Mouse (Mus musculus): Measurements from ENCODE around the gene Macf1. TPM values are rescaled to one million over a fixed set of nuclear protein-coding genes. Genes with fewer than 3 reads are reported as not detected.
A peak's percentile ranks its signal among the peaks of the same experiment; 100 is the strongest.

Gene Macf1
- polyA plus RNA-seq, 1 experiment, result 88.5 TPM

- H3ac ChIP-seq (ENCODE audit: control insufficient read depth, insufficient read length), result no peak overlapping the region
- no peaks in the 10 kb centered on the region for H3K27me3 ChIP-seq (ENCODE audit: control insufficient read depth, insufficient read depth, insufficient read length)
- H3K4me3 ChIP-seq, result no peak overlapping the region
- no peaks in the 10 kb centered on the region for H3K36me3 ChIP-seq (ENCODE audit: control insufficient read depth, insufficient read depth)
- no peak for TF ChIP-seq MYOD1 (IDR thresholded peaks at IDR 0.05; ENCODE audit: control insufficient read depth in 1 of 3, insufficient read length in 2 of 3, low read depth in 2 of 3)
- no peak for TF ChIP-seq REST (IDR thresholded peaks at IDR 0.05; ENCODE audit: insufficient read depth, insufficient read length)
- TF ChIP-seq E2F4 (IDR thresholded peaks at IDR 0.05; ENCODE audit: insufficient read depth), result no peak
- no peak for TF ChIP-seq TCF3 (IDR thresholded peaks at IDR 0.05; ENCODE audit: insufficient read length, low read depth)
- TF ChIP-seq POLR2A (IDR thresholded peaks at IDR 0.05; ENCODE audit: insufficient read length, low read depth), result no peak
- TF ChIP-seq CEBPB (IDR thresholded peaks at IDR 0.05; ENCODE audit: insufficient read depth, poor library complexity, severe bottlenecking), result no peak
- TF ChIP-seq POLR2AphosphoS2 (IDR thresholded peaks at IDR 0.05; ENCODE audit: insufficient read length, low read depth), result no peak
- TF ChIP-seq TCF12 (IDR thresholded peaks at IDR 0.05; ENCODE audit: insufficient read depth, poor library complexity, severe bottlenecking), result no peak
- no peak for TF ChIP-seq MYOG (IDR thresholded peaks at IDR 0.05; ENCODE audit: control insufficient read depth in 1 of 3, insufficient read depth in 1 of 3, insufficient read length in 2 of 3, low read depth in 2 of 3)
- TF ChIP-seq USF1 (IDR thresholded peaks at IDR 0.05; ENCODE audit: low read depth), result no peak
- TF ChIP-seq MAX (IDR thresholded peaks at IDR 0.05; ENCODE audit: low read depth), result no peak
- TF ChIP-seq SRF (IDR thresholded peaks at IDR 0.05; ENCODE audit: control insufficient read depth, insufficient read length, low read depth), result no peak
- H3K79me2 ChIP-seq (ENCODE audit: control insufficient read depth, insufficient read depth), result peaks cover 89% of the 10 kb centered on the region
- H3K4me2 ChIP-seq (ENCODE audit: low read depth), result no peak overlapping the region
Measured at GRCm38 (mm10) chr4:123601036-123601435, 83.1 kb downstream of the Macf1 start.

- Histone ChIP-seq H3K79me2 (ENCODE audit: control insufficient read depth, insufficient read depth) (peaks cover 81% of the 10 kb centered on the region), H3K4me3 (no peak overlapping the region), H3K36me3 (ENCODE audit: control insufficient read depth, insufficient read depth) (peaks cover 7% of the 10 kb centered on the region), H3ac (ENCODE audit: control insufficient read depth, insufficient read length) (no peak overlapping the region), H3K4me2 (ENCODE audit: low read depth) (no peak overlapping the region), H3K27me3 (ENCODE audit: control insufficient read depth, insufficient read depth, insufficient read length) (no peaks in the 10 kb centered on the region)
- TF ChIP-seq TCF12 (IDR thresholded peaks at IDR 0.05; ENCODE audit: insufficient read depth, poor library complexity, severe bottlenecking) (no peak), POLR2A (IDR thresholded peaks at IDR 0.05; ENCODE audit: insufficient read length, low read depth) (no peak), MYOG (IDR thresholded peaks at IDR 0.05; ENCODE audit: control insufficient read depth in 1 of 3, insufficient read depth in 1 of 3, insufficient read length in 2 of 3, low read depth in 2 of 3) (no peak), CEBPB (IDR thresholded peaks at IDR 0.05; ENCODE audit: insufficient read depth, poor library complexity, severe bottlenecking) (no peak), REST (IDR thresholded peaks at IDR 0.05; ENCODE audit: insufficient read depth, insufficient read length) (no peak)
Measured at GRCm38 (mm10) chr4:123598519-123599228, 85.5 kb downstream of the Macf1 start.

DNA sequence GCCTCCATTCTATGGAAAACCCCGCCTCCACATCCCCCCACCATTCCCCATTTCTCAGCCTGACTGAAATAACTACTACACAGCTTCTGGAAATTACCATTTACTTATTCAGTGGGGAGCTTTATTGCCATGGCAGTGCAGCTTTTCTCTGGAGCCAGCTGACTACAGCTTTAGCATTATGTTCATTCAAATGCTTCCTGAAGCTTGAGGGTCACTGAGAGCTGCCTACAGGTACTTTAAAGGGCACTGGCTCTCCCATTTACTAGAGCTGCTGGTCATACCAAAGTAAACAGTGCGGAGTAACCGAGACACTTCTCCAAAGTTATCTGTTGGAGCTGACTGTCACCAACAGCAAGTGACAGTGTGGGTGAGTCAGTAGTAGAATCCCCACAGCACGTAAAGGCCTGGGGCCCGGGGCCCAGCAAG lies 89.8 kb downstream of the Macf1 start:
- no peak overlapping the region for H3K4me3 ChIP-seq
- H3K4me2 ChIP-seq (ENCODE audit: low read depth), result peak overlapping the region; percentile 44
- H3ac ChIP-seq (ENCODE audit: control insufficient read depth, insufficient read length), result no peak overlapping the region
- peaks cover 7% of the 10 kb centered on the region for H3K36me3 ChIP-seq (ENCODE audit: control insufficient read depth, insufficient read depth)
- no peaks in the 10 kb centered on the region for H3K27me3 ChIP-seq (ENCODE audit: control insufficient read depth, insufficient read depth, insufficient read length)
- TF ChIP-seq POLR2A (IDR thresholded peaks at IDR 0.05; ENCODE audit: insufficient read length, low read depth) (no peak), CEBPB (IDR thresholded peaks at IDR 0.05; ENCODE audit: insufficient read depth, poor library complexity, severe bottlenecking) (no peak), POLR2AphosphoS2 (IDR thresholded peaks at IDR 0.05; ENCODE audit: insufficient read length, low read depth) (no peak), TCF3 (IDR thresholded peaks at IDR 0.05; ENCODE audit: insufficient read length, low read depth) (no peak), MAX (IDR thresholded peaks at IDR 0.05; ENCODE audit: low read depth) (no peak), TCF12 (IDR thresholded peaks at IDR 0.05; ENCODE audit: insufficient read depth, poor library complexity, severe bottlenecking) (no peak), MYOD1 (IDR thresholded peaks at IDR 0.05; ENCODE audit: control insufficient read depth in 1 of 3, insufficient read length in 2 of 3, low read depth in 2 of 3) (no peak), E2F4 (IDR thresholded peaks at IDR 0.05; ENCODE audit: insufficient read depth) (no peak), MYOG (IDR thresholded peaks at IDR 0.05; ENCODE audit: control insufficient read depth in 1 of 3, insufficient read depth in 1 of 3, insufficient read length in 2 of 3, low read depth in 2 of 3) (no peak), SRF (IDR thresholded peaks at IDR 0.05; ENCODE audit: control insufficient read depth, insufficient read length, low read depth) (no peak), REST (IDR thresholded peaks at IDR 0.05; ENCODE audit: insufficient read depth, insufficient read length) (no peak)
- H3K79me2 ChIP-seq (ENCODE audit: control insufficient read depth, insufficient read depth), result peaks cover 73% of the 10 kb centered on the region

- Histone ChIP-seq H3K4me2 (ENCODE audit: low read depth) (peak overlapping the region; percentile 44), H3K4me3 (no peak overlapping the region), H3K27me3 (ENCODE audit: control insufficient read depth, insufficient read depth, insufficient read length) (no peaks in the 10 kb centered on the region), H3K36me3 (ENCODE audit: control insufficient read depth, insufficient read depth) (peaks cover 7% of the 10 kb centered on the region), H3K79me2 (ENCODE audit: control insufficient read depth, insufficient read depth) (peaks cover 67% of the 10 kb centered on the region), H3ac (ENCODE audit: control insufficient read depth, insufficient read length) (no peak overlapping the region)
- TF ChIP-seq REST (IDR thresholded peaks at IDR 0.05; ENCODE audit: insufficient read depth, insufficient read length) (no peak), MYOG (IDR thresholded peaks at IDR 0.05; ENCODE audit: control insufficient read depth in 1 of 3, insufficient read depth in 1 of 3, insufficient read length in 2 of 3, low read depth in 2 of 3) (peak in 2 of 3 experiments; percentile 81 to 94), CEBPB (IDR thresholded peaks at IDR 0.05; ENCODE audit: insufficient read depth, poor library complexity, severe bottlenecking) (0 out of 2 replicates have a peak, but pooled peaks have one; percentile 26), POLR2AphosphoS2 (IDR thresholded peaks at IDR 0.05; ENCODE audit: insufficient read length, low read depth) (no peak), SRF (IDR thresholded peaks at IDR 0.05; ENCODE audit: control insufficient read depth, insufficient read length, low read depth) (no peak), E2F4 (IDR thresholded peaks at IDR 0.05; ENCODE audit: insufficient read depth) (no peak), POLR2A (IDR thresholded peaks at IDR 0.05; ENCODE audit: insufficient read length, low read depth) (no peak), USF1 (IDR thresholded peaks at IDR 0.05; ENCODE audit: low read depth) (no peak), MAX (IDR thresholded peaks at IDR 0.05; ENCODE audit: low read depth) (no peak), MYOD1 (IDR thresholded peaks at IDR 0.05; ENCODE audit: control insufficient read depth in 1 of 3, insufficient read length in 2 of 3, low read depth in 2 of 3) (peak; percentile 86 to 90 (median 87)), TCF3 (IDR thresholded peaks at IDR 0.05; ENCODE audit: insufficient read length, low read depth) (peak; percentile 14), TCF12 (IDR thresholded peaks at IDR 0.05; ENCODE audit: insufficient read depth, poor library complexity, severe bottlenecking) (peak; percentile 89)
Measured at GRCm38 (mm10) chr4:123593664-123594063, 90.5 kb downstream of the Macf1 start.
